Mouse (Mus musculus): ENCODE measurements at regions not wholly inside any gene's neighbourhood (a gene's known extent, or its start where the extent isn't known, plus 50 kb on each side); places are given as distances from the start of the nearest gene placed in this dataset.
A peak's percentile ranks its signal among the peaks of the same experiment; 100 is the strongest.

GRCm38 (mm10) chr2:170218230-170219044 is 70.5 kb upstream of the Zfp217 start:
- peak; percentile 52 to 72 for DNase-seq

- DNase-seq = no peak
Measured at GRCm38 (mm10) chr2:170216311-170216710, 68.4 kb upstream of the Zfp217 start.

DNA sequence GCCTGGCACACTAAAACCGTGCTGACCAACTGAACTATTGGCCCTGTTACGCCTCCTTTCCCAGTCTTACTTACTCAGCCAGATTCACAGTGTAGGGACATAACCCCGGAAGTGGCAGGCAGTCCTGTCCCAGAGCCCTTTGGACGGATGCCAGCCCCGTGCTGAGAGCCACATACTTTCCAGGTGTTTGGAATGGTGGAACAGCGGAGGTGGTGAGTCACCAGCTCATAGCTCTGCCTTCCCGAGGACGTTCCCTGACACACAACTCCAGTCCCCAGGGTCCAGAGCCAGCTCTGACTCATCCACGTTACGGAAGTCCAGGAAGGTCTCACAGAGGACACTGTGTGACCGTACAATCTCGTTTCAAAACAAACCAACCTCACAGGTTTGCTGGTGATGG is 61.2 kb upstream of the Zfp217 start:
- no peak for DNase-seq

GRCm38 (mm10) chr2:170207878-170208277 is 60.0 kb upstream of the Zfp217 start:
- DNase-seq = no peak

DNA sequence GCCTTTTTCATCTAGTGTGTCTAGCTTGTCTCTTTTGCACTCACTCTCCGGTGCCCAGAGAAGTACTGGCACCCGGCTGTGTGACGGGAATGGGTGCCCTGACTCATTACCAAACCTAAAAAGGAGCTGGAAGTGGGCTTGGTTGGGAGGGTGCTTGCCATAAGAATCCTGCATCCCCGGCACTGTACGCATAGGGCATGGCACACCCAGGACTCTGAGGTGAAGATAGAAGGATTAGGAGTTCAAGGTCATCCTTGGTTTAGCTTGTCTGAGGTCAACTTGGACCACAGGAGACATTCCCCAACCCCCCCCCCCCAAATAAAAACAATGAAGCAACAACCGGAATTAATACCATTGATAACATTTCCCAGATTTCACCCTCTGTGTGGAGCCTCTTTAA is 59.5 kb upstream of the Zfp217 start:
- DNase-seq = no peak

DNA sequence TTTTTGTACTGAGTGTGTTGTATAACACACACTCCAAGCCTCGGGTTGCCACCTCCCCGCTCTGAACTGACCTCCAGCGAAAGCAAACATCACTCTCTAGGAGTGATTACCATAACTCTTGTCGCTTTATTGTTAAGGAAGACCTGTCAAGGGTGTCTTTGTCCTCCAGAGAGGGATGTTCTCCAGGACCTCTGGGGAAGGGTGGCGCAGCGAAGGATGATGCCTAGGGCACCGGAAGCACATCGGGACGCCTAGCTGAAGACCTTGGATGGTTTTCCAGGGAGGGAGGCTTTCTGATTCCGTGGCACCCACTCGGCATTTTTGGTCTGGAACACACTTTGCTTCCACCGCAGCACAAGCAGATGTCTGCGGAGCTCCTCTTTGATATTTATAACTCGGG is 59.0 kb upstream of the Zfp217 start:
- no peak for DNase-seq

- peak; percentile 29 to 43 for DNase-seq
Measured at GRCm38 (mm10) chr2:170206442-170206754, 58.5 kb upstream of the Zfp217 start.

DNA sequence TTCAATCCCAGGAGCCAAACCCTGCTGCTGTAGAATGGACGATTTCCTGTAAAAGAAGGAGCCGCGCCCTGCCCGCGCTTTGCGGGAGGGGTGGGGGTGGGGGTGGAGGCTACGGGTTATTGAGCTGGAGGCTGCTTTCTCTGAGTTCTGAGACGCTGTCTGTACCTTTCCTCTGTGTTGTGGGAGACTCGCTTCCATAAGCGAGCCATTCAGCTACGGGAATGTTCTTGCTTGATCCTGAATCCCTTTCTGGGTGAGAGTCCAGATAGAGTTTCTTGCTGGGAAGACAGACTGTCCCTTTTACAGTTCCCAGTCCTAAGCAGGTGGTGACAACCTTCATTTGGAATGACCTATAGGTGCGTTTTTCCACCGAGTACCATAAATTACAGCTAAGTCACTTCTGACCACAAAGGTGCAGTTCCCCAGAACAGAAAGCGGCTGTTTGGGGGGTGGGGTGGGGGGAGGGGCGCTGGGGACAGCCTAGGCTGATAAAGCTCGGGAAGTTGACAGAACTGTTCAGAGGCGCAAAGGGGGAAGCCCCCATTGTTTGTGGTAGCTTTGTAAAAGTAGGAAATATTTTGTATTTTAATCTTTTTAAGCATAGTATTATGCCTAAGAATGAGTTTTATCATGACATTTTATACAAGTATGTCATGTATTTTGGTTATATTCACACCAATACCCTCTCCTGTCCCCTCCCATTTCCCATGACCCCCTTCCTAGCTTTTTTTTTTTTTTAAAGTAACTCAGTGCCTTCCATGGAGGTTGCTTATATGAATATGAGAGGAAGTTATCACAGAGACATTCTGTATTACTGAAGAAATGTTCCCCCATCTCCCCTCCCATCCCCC is 57.9 kb upstream of the Zfp217 start:
- peak; percentile 43 to 49 for DNase-seq

DNA sequence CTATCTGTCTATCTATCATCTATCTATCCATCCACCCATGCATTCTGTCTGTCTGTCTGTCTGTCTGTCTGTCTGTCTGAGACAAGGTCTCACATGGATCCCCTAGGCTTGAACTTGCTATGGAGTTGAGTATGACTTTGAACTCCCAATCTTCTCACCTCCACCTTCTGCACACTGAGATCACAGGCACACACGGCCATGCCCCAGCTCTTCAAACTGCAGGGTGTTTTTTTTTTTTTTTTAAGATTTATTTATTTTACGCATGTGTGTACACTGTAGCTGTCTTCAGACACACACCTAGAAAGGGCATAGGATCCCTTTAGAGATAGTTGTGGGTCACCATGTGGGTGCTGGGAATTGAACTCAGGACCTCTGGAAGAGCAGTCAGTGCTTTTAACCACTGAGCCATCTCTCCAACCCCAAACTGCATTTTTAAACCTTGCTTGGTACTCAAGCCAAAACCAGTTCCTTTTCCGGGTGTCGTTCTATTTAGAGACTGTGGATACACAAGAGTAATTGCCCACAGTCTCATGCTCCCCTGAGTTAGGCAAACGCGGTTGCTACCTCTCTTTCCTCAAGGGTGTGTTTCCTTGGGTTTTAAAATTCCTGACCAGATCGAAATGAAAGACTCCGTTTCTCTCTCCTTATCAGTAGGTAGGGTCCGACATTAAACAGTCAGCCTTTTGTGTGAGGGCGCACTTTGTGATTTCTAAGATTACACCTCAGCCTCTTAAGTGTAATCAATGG is 57.0 kb upstream of the Zfp217 start:
- no peak for DNase-seq

GRCm38 (mm10) chr2:170203496-170203895 is 55.6 kb upstream of the Zfp217 start:
- no peak for DNase-seq

DNA sequence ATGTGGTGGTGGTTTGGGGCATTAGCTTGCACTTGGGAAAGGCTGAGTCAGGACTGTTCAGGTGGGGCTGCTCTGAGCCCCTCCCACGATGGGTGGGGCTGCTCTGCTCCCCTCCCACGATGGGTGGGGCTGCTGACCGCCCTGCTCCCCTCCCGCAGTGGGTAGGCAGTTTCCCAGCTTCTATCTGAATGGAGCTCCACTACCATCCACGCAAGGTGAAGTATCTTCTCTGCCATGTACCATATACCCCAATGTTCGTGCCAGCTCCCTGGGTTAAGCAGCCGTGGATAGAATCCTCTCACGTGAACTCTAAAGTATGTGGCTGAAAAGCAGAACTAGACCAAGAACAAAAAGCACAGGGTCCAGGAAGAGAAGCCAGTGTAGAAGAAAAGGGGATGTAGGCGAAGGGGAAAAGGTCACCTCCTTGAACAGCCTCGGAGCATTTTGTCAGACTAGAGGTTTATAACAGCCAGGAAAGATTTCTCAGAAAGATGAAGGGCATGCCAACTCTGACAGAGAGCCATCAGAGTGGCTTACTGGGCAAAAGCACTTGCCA is 54.0 kb upstream of the Zfp217 start:
- peak; percentile 54 to 64 for DNase-seq
